In the genomic region with DNA sequence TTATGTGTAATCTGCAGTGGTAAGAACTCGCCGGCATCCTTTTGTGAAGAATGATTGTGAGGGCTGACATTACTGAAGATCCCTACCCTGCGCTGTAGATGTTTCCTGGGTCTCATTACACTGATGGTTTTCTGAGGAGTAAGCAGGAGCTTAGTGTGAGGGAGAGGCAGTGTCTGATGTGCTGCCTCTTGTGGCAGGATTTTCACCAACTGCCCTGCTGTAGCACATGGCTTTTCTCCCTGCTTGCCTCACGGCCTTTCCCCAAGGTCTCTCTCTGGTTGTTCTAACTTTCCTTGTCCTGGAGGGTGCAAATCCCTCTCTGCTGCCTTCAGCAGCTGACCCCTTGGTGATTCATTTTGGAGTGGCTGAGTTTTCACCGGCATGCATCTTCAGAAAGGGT, we compare ENCODE assay signal across 8 mouse cellular contexts. TPM values are rescaled to one million over a fixed set of nuclear protein-coding genes. Genes with fewer than 3 reads are reported as not detected.
DNase-seq lines count a peak whose midpoint lies in the region; ATAC-seq and TF ChIP-seq lines count a peak whose summit lies in the region.

No protein-coding gene starts in this region.

- no peaks in the 10 kb centered on the region for H3K4me1 ChIP-seq in liver, postnatal 0 days (ENCODE audit: insufficient read depth)
- no peaks in the 10 kb centered on the region for H3K4me1 ChIP-seq in liver, embryonic 11.5 days (replicated peaks; ENCODE audit: control insufficient read depth, insufficient read depth, low read length)
- no peaks in the 10 kb centered on the region for H3K4me1 ChIP-seq in cortical plate, adult 2 months (ENCODE audit: control insufficient read depth, insufficient read depth, low read length)
- H3K4me1 ChIP-seq in midbrain, postnatal 0 days (ENCODE audit: insufficient read depth, low read length), result no peaks in the 10 kb centered on the region
- no peaks in the 10 kb centered on the region for H3K4me1 ChIP-seq in cerebellum, adult 2 months (ENCODE audit: control insufficient read depth, insufficient read depth, low read length)

- no peak for TF ChIP-seq POLR2A in cortical plate, adult 2 months (IDR thresholded peaks at IDR 0.05; ENCODE audit: extremely low read depth, insufficient read depth, low read length)
- TF ChIP-seq POLR2A in cerebellum, adult 2 months (IDR thresholded peaks at IDR 0.05; ENCODE audit: borderline replicate concordance, insufficient read depth, low read length), result no peak

- no peak for ATAC-seq in liver, postnatal 0 days
- ATAC-seq in liver, embryonic 11.5 days (replicated peaks; ENCODE audit: low FRiP score), result no peak
- ATAC-seq in midbrain, postnatal 0 days (ENCODE audit: low FRiP score), result peak; percentile 44; the same call in 1 of the 2 replicates

- H3K4me2 ChIP-seq in liver, postnatal 0 days (ENCODE audit: low read depth, low read length), result no peak overlapping the region
- H3K4me2 ChIP-seq in liver, embryonic 11.5 days, result no peak overlapping the region
- no peak overlapping the region for H3K4me2 ChIP-seq in midbrain, postnatal 0 days (ENCODE audit: low read depth, low read length, poor library complexity, severe bottlenecking)

- H3K9me3 ChIP-seq in liver, postnatal 0 days (ENCODE audit: low read length), result no peaks in the 10 kb centered on the region
- H3K9me3 ChIP-seq in liver, embryonic 11.5 days (ENCODE audit: control insufficient read depth, low read length), result no peaks in the 10 kb centered on the region
- H3K9me3 ChIP-seq in midbrain, postnatal 0 days (ENCODE audit: low read length), result no peaks in the 10 kb centered on the region

- peak; percentile 24; the same call in 1 of the 2 replicates for TF ChIP-seq CTCF in liver, postnatal 0 days (IDR thresholded peaks at IDR 0.05; ENCODE audit: low read depth)
- TF ChIP-seq CTCF in cortical plate, adult 2 months (IDR thresholded peaks at IDR 0.05; ENCODE audit: extremely low read depth, insufficient read depth, low read length), result peak; percentile 39
- peak; percentile 64 for TF ChIP-seq CTCF in midbrain, postnatal 0 days (IDR thresholded peaks at IDR 0.05)
- TF ChIP-seq CTCF in cerebellum, adult 2 months (IDR thresholded peaks at IDR 0.05; ENCODE audit: borderline replicate concordance, insufficient read depth, low read depth, low read length), result no peak

- TF ChIP-seq EP300 in liver, postnatal 0 days (IDR thresholded peaks at IDR 0.05; ENCODE audit: low read depth), result no peak

- peak; percentile 46 for DNase-seq in embryo, embryonic 10 days (ENCODE audit: low spot score)
- DNase-seq in embryo, embryonic 9.5 days (ENCODE audit: extremely low spot score), result no peak
- no peak for DNase-seq in liver, postnatal 0 days
- no peak for DNase-seq in liver, embryonic 11.5 days (ENCODE audit: low spot score)
- DNase-seq in midbrain, postnatal 0 days (ENCODE audit: low spot score), result peak; percentile 27
- DNase-seq in spleen, postnatal 4 days (ENCODE audit: low spot score in 2 of 2), result no peak
- no peak for DNase-seq in cerebellum, adult 2 months

- WGBS in liver, postnatal 0 days (ENCODE audit: insufficient replicate concordance), result 71% methylated on average over 5 of the region's 5 CpGs
- WGBS in liver, embryonic 11.5 days, result 60% methylated on average over 5 of the region's 5 CpGs
- WGBS in midbrain, postnatal 0 days, result 53% methylated on average over 5 of the region's 5 CpGs
- 70% methylated on average over 5 of the region's 5 CpGs for WGBS in cerebellum, adult 2 months

- no peak overlapping the region for H3K27ac ChIP-seq in liver, postnatal 0 days (ENCODE audit: low read depth)
- H3K27ac ChIP-seq in liver, embryonic 11.5 days (ENCODE audit: low read depth, low read length), result no peak overlapping the region
- H3K27ac ChIP-seq in cortical plate, adult 2 months (ENCODE audit: insufficient read depth, low read length), result no peak overlapping the region
- no peak overlapping the region for H3K27ac ChIP-seq in midbrain, postnatal 0 days (ENCODE audit: low read depth, low read length)
- H3K27ac ChIP-seq in cerebellum, adult 2 months (ENCODE audit: insufficient read depth, low read length), result no peak overlapping the region

- H3K9ac ChIP-seq in liver, postnatal 0 days (replicated peaks), result no peak overlapping the region
- no peak overlapping the region for H3K9ac ChIP-seq in liver, embryonic 11.5 days (ENCODE audit: low read depth, low read length)
- H3K9ac ChIP-seq in midbrain, postnatal 0 days (replicated peaks; ENCODE audit: low read length, poor library complexity, severe bottlenecking), result no peak overlapping the region

- no peaks in the 10 kb centered on the region for H3K27me3 ChIP-seq in liver, postnatal 0 days (ENCODE audit: insufficient read depth, low read length)
- H3K27me3 ChIP-seq in liver, embryonic 11.5 days (replicated peaks; ENCODE audit: control insufficient read depth, insufficient read depth, low read length), result no peaks in the 10 kb centered on the region
- no peaks in the 10 kb centered on the region for H3K27me3 ChIP-seq in midbrain, postnatal 0 days (ENCODE audit: insufficient read depth, low read length)
- no peaks in the 10 kb centered on the region for H3K27me3 ChIP-seq in cerebellum, adult 2 months (ENCODE audit: control insufficient read depth, insufficient read depth, low read length)

- H3K4me3 ChIP-seq in liver, postnatal 0 days (ENCODE audit: low read depth, low read length), result no peak overlapping the region
- H3K4me3 ChIP-seq in liver, embryonic 11.5 days (ENCODE audit: low read depth, low read length), result no peak overlapping the region
- H3K4me3 ChIP-seq in cortical plate, adult 2 months (ENCODE audit: insufficient read depth, low read length), result no peak overlapping the region
- no peak overlapping the region for H3K4me3 ChIP-seq in midbrain, postnatal 0 days (ENCODE audit: low read depth, low read length)
- no peak overlapping the region for H3K4me3 ChIP-seq in cerebellum, adult 2 months (replicated peaks; ENCODE audit: insufficient read depth, low read depth, low read length)

- H3K36me3 ChIP-seq in liver, postnatal 0 days (replicated peaks; ENCODE audit: insufficient read depth, low read length), result no peaks in the 10 kb centered on the region
- no peaks in the 10 kb centered on the region for H3K36me3 ChIP-seq in liver, embryonic 11.5 days (ENCODE audit: control insufficient read depth, insufficient read depth, low read length)
- H3K36me3 ChIP-seq in midbrain, postnatal 0 days (ENCODE audit: insufficient read depth, low read length), result no peaks in the 10 kb centered on the region

RNA-seq across cellular contexts. Expression of a gene that starts 10.0 kb away (rescaled TPM):
- 6.5 and 6.8 TPM in 2 replicates for polyA plus RNA-seq in liver, postnatal 0 days (2015; fragmentation: Nextera tagmentation; extraction: Ambion mirVana)
- polyA plus RNA-seq in liver, embryonic 11.5 days (2014; fragmentation: Nextera tagmentation; extraction: Ambion mirVana), result 8.5 and 10.7 TPM in 2 replicates
- polyA plus RNA-seq in cortical plate, adult 2 months (2012; rRNA removed), result 18.0 and 19.9 TPM in 2 replicates
- total RNA-seq in midbrain, postnatal 0 days (2014; rRNA removed), result 30.8 and 32.8 TPM in 2 replicates
- 16.8 and 17.9 TPM in 2 replicates for polyA plus RNA-seq in midbrain, postnatal 0 days (2015; fragmentation: Nextera tagmentation; extraction: Ambion mirVana)
- polyA plus RNA-seq in cerebellum, adult 2 months (2012; rRNA removed), result 24.4 and 26.2 TPM in 2 replicates

Comparison
In these comparisons a context has a peak if more than half of its experiments do, and no peak if none do; other contexts are left out.
1. DNase-seq: peak in embryo, embryonic 10 days (single experiment) and midbrain, postnatal 0 days (single experiment); none in embryo, embryonic 9.5 days (single experiment), liver, postnatal 0 days (single experiment), liver, embryonic 11.5 days (single experiment), spleen, postnatal 4 days (0 of 2) and cerebellum, adult 2 months (0 of 2).